Mouse (Mus musculus): Measurements from ENCODE around the gene Hgd. TPM values are rescaled to one million over a fixed set of nuclear protein-coding genes. Genes with fewer than 3 reads are reported as not detected.

Gene Hgd
- under 1 TPM in 1 of 2 experiments, not detected in 1; 0.12 TPM for total RNA-seq (2021)
- long read RNA-seq, experiment 1: 0 reads
- long read RNA-seq, experiment 2: 0 reads

DNA sequence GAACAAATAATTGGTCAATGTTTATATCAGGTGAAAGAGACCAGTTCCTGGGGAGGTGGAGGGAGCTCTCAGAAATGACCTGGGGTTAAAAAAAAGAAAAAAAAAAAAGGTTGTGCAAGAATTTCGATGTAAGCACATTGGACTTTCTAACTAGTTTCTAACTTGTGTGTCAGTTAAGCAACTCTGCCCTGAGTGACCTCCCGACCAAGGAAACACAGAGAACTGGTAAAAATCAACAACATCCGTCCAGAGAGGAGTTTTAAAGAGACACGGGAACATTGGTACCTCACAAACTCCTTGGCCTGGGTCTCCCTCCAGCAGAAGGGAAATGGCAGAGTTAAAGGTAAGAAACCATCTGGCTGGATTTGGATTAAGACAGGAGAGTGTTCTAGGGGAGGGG lies at the start of gene Hgd:
Hgd (plus strand) TSS at position 160 of the 400 bp plus-strand sequence.
- intact Hi-C loops (cut with DNase I): no loop called here
- DNase-seq: no peak

DNA sequence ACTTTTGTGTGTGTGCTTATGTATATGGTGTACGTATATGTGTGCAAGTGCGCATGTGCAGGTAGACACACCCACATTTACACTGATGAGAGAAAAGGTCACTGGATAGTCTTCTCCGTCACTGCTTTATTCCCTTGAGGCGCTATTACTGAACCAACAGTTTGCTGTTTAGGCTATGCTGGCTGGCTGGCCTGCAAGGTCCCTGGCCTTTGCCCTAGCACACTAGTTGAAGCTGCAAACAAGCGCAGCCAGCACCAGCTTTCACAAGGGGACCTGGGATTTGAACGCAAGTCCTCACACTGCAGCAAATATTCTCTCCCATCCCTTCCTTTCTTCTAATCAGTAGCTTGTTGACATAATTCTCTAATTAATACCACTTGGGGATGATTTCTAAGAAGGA lies 49.8 kb upstream of the Hgd start:
- intact Hi-C loops (cut with DNase I): no loop called here
- no peak for DNase-seq

DNA sequence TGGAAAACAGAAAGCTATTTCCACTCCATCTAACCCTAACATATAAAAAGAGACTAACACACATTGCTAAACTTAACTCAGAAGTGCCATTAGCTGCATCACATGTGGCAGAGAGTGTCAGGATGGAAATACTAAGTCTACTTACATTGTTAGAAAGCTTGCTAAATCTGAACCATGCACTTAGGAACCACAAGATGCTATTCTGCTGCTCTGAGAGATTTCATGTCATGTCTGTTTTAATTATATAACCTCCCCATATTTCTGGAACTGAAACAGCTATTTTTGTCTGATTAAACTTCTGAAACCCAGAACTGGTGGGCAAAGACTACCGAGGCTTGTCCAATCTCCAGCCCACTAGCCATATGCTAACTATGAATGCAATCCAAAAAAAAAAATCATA lies 47.9 kb upstream of the Hgd start:
- intact Hi-C loops (cut with DNase I): no loop called here
- DNase-seq: no peak

DNA sequence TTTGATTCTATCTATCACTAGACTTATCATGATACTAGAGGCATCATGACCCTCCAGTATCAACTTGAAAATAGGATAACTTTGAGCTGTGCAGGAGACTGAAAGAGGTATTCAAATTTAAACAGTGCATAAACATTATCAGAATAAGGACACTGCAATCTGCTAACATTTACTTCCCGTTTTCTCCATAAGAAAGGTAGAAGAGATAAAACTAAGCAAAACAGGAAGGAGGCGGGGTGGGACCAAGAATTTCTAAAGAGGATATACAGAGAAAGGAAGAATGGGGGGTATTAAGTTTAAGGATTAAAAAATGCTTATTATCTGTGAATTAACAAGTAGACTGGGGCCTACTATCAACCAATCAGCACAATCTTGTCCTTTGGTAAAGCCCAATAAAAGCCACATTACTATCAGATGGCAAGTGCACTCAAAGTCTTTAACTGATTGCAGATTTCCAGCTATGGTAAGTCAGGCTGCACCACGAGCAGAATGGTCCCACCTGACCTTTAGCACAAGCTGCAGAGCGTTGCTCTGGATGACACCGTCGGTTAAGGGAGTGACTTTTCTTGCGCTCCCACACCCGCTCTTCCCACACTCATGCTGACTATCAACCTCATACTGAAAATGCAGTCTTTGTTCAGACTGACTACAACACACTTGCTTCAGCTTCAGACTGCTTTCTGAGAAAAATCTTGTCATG lies 46.4 kb upstream of the Hgd start:
- intact Hi-C loops (cut with DNase I): no loop called here
- no peak for DNase-seq

DNA sequence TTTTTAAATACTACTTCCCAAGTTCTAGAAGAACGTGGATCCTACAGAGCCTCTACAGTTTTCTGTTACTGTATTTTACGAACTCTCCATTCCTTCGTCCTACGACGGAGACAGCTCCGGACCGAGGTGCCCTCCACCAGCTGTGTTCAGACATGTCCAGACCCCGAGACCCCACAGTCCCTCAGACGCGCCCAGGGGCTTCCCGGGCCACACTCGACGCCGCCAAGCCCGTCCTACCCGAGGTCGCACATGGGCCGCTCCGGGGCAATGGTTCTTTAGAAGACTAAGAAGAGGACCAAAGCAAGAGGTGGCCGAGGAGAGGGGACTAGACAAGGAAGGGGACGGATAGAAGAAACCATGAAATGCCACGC lies 40.7 kb upstream of the Hgd start:
- intact Hi-C loops (cut with DNase I): no loop called here
- no peak for DNase-seq

DNA sequence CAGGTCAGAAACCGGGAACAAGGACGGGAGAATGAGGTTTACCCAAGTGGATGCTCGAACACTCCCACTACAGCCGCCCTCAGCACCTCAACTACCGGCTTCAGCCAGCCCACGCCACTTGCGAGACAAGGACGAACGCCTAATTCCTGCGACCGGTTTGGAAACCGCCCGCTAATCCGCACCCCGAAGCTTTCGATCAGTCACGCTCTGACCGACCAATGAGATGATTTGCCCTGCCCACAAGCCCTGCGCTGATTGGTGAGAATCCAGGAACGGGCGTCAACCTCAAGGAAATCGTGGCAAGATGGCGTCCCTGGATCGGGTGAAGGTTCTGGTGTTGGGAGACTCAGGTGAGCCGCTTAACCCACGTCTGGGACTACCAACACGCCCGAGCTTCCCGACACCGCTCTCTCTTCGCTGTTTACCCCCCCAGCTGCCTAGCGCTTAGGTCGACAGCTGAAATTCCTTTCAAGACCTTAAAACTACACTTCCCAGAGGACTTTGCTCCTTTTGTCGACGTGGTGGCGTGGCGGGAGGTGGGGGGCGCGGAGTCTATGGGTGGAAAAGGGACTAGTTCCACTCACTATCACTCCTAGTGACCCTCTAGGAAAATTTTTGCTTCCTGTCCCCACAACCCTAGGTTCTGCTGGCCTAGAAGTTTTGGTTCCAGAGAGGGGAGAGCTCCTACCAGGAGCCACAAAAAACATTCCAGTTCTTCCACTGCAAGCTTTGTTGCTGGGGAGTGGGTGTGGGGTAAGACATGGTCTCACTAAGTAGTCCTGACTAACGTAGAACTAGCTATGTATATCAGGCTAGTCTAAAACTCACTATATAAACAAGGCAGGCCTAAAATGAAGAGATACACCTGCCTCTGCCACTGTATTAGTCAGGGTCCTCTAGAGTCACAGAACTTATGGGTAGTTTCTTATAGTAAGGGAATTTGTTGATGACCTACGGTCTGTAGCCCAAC lies 40.1 kb upstream of the Hgd start, which contains the start of the genes Gtf2e1 and Rabl3:
Gtf2e1 (minus strand) TSS at position 179 of the 970 bp plus-strand sequence.
Rabl3 (plus strand) TSS at position 275 of the 970 bp plus-strand sequence.
- intact Hi-C loops (cut with DNase I): loop anchor here (5.0 to 10.0 kb wide), 2 partner anchors 112 to 405 kb away; partner anchors contain the start of gene Ndufb4

DNA sequence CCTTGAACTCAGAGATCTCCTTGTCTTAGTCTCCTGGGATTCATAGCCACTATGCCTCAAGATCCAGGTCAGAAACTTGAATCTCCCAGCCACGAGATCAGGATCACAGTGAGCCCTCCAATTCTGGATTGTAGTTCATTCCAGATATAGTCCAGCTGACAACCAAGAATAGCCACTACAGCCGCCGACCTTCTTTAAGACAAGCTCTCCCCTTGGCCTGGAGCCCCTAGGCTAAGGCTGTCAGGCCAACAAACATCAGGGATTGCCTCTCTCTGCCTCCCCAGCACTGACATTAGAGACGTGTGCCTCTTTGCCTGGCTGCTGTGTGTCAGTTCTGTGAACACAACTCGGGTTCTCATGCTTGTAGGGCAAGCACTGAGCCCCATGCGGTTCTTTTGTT lies 39.2 kb upstream of the Hgd start:
- intact Hi-C loops (cut with DNase I): loop anchor here (5.0 to 10.0 kb wide), 2 partner anchors 112 to 404 kb away; partner anchors contain the start of gene Ndufb4
- DNase-seq: no peak

More for the DNA sequence above, 40.1 kb upstream of the Hgd start, which contains the start of the genes Gtf2e1 and Rabl3:
- DNase-seq: peak; percentile 95 to 97

DNA sequence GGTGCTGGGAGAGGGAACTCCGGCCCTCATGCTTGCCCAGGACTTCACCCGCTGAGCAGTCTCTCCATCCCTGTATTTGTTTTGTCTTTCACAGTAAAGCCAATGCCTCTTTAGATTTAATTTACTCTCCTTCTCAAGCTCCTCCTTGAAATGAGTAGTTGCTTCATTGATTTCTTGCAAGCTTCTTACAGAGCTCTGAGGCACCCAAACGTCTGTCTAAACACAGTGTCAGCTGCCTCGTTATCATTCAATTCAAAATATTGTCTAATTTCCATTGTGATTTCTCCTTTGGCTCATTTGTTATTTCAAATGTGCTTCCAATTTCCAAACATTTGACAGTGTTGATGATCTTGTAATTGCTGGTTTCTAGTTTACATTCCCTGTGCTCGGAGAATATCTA lies 33.6 kb upstream of the Hgd start:
- no peak for DNase-seq
- intact Hi-C loops (cut with DNase I): loop anchor here (10.0 kb wide), 1 partner anchor 398 kb away; no protein-coding TSS in a partner anchor

DNA sequence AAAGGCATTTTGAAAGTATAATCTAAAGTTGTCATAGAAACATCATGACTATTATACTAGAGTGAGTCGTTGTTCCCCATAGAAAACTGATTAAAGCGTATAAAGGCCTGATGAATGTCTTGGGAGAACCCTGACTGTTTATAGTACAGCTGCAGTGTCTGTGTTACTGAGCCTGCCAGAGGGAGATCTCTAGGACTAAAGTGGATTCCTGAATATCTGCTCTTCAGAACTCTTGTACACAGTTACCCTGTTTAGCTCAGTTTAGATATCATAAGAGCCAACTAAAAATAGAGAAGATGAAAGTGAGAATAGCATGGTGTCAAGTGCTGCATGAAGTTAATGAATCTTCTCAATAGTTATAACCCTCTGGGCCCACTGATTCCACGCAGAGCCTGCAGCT lies 29.7 kb upstream of the Hgd start:
- DNase-seq: no peak
- intact Hi-C loops (cut with DNase I): no loop called here

DNA sequence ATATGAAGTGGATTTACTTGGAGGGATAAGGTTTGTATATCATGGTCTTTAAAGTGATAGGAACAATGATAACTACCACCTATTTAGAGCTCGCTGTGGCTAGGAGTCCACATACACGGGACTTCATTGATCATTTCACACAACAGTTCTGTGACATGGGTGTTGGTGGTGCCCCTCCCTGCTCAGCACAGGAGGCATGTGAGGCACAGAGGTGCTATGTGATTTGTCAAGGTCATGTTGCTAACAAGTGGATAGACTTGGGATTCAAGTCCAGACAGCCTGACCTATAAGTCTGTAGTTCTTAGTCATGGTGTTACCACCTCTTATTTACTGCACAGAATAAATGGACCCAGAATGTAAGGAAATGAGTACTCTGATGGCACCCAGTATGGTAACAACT lies 29.0 kb upstream of the Hgd start:
- DNase-seq: no peak
- intact Hi-C loops (cut with DNase I): no loop called here

DNA sequence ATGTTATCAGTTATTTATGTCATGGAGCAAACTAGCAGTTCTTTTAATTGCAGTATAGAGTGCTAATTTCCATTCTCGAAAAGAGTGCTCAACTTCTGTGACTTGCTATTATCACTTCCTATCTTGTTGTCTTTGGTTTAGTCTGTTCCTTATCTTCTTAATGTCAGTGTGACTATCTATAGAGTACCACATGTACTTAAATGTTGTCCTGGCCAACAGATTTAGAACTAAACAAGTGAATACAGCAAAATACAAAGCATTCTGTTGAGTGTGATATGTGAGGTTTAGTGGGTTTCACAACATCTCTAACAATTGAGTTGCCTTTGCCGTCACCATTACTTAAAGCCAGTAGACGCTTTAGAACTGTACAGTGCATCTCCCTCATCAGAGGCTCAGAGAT lies 27.1 kb upstream of the Hgd start:
- no peak for DNase-seq
- intact Hi-C loops (cut with DNase I): no loop called here

DNA sequence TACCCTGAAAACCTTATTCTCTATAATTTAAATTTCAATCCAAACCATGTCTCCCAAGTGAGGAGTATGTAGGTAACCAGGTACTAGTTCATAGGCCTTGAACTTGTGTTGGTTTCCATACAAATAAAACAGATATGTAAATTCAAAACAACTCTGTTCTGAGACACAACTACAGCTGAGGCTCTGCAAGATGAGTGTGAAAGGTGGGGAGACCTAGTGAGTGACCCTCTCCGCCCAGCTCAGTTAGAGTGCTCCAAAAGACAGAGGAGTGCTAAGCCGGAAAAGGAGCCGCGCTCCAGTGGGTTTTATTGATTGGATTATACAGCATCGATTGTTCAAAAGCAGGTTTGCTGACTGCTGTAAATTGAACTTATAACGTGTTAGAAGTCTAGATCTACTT lies 17.5 kb upstream of the Hgd start:
- DNase-seq: no peak
- intact Hi-C loops (cut with DNase I): no loop called here

DNA sequence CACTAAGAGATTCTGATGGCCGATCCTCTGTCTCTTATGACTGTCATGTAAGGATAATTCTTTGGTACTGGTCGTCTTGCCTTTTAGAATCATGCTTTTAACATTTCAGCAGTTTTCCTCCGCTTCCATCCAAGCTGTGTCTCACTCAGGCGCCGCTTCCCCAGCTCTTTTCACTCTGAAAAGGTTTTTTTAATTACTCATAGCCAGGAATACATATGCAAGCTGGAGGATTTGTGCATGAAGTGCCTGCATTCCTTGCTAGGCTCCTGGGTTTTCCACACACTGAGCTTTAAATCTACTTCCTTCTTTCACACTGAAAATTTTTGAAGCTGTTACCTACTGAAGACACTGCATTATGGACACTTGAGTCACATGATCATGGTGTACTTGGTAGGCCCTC lies 17.0 kb upstream of the Hgd start:
- intact Hi-C loops (cut with DNase I): no loop called here
- DNase-seq: no peak

DNA sequence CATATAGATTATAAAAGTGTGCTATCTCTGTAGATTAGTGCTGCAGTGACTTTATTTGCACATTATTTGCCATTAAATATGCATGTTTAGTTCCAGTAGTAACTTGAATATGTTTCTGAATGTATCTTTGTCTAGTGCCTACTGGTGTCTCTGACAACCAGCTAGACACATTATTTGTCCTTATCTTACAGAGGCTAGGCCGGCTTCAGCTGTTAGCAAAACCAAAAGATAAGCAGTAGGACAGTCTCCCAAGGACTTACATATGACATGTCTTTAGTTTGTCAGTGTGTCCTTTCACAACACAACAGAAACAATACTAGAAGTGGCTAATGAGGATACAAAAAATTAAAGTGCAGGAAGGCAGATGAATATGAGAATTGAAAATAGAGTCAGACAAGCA lies 14.8 kb upstream of the Hgd start:
- DNase-seq: no peak
- intact Hi-C loops (cut with DNase I): no loop called here

DNA sequence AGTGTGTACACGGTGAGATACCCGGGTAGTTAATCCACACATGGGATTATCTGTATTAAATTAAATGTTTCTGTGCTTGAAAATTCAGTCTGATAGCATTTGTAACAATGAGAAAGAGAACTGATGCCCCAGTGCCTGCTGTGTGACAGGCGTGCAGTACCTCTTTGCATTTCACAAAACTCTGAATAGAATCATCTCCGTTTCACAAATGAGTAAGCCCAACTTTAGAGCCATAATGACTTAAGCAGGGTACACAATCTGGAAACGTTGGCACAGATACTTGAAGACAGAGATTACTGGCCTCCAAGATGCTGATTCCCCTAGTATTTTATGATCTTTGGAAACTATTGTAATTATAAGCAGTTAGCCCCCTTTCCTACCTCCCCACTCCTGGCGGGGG lies 13.8 kb upstream of the Hgd start:
- intact Hi-C loops (cut with DNase I): no loop called here

DNA sequence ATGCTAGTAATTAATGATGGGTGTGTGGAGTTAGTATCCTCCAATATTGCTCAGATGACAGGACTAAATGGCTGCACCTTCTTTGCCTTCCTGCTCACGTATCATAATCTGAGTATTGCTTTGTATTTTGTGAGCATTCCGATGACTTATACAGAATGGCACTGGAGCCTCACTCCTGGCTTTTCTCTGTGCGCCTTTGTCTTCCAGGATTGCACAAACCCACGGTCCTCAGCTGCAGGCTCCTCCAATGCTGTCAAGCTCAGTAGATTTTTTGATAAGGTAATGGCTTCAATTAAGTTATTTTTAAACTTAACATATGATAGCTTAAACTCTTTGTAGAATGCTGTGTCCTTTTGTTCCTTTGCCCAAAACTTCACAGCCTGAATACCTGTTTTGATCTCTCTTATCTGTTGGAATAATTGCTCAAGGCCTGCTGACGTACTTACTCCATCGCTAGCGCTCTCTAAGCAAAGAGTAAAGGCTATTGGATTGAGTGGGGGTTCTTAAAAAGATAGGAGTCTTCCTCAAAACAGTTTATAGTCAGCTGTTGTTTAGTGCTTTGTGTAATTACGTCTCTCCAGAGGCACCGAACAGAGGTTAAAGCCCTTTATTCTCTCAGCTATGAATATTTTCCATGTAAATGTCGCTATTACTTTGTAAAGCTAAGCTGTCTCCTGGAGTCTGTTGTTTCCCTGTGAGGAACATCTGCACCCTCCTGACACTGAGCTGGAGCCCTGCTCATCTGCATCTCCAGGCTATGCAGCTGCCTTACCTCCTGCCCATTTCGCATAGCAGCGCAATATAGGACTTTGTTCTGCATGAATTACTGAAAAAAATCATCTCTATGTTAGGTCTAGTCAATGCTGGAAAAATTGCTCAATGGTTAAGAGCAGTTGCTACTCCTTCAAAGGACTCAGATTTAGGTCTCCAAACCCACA lies 12.6 kb upstream of the Hgd start:
- no peak for DNase-seq
- intact Hi-C loops (cut with DNase I): no loop called here

More for the DNA sequence above, 13.8 kb upstream of the Hgd start:
- DNase-seq: no peak

DNA sequence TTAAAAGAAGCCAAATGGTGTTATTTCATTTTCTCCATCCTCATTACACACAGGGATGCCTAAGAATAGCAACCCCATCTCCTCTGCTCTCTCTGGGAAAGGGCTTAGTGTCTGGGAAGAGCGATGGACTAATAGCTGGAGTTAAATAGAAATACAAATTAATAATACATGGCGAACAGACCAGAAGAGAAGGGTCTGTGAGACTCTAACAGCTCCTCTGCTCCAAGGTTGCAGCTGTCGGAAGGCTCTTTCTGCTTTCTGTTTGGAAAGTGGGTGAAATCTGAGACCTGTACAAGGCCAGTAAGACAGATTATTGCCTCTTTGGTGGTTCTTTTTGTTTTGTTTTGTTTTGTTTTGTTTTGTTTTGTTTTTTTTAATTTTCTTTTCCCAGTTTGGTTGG lies 8.4 kb upstream of the Hgd start:
- intact Hi-C loops (cut with DNase I): no loop called here
- no peak for DNase-seq

DNA sequence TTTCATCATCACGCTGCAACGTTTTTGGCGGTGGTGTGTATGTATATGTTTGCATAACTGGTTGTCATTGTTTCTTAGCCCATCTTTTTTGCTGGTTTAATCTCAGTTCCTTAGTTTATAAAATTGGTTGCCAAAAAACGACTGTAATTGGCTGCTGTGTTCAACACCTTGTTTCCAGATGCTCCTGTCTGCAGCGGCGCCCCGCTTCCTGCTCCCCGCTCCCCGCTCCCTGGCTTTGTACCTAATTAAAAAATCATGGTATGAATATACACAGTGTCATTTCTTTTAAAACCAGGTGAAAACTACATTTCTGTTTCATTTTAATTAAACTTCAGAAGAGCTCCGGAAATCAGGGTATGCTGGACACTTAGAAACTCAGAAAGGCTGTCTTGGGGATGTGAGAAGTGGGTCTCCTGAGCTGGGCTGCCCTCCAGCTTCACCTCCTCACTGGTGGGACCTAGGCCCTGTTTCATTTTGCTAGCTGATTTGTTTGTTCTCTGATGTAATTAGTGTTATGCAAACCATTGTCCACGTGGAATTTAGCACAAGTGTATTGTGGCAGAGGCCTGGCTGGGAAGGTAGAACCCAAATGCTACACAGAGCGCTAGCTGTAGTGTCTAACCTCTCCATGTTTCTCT lies 7.7 kb upstream of the Hgd start:
- no peak for DNase-seq
- intact Hi-C loops (cut with DNase I): no loop called here

DNA sequence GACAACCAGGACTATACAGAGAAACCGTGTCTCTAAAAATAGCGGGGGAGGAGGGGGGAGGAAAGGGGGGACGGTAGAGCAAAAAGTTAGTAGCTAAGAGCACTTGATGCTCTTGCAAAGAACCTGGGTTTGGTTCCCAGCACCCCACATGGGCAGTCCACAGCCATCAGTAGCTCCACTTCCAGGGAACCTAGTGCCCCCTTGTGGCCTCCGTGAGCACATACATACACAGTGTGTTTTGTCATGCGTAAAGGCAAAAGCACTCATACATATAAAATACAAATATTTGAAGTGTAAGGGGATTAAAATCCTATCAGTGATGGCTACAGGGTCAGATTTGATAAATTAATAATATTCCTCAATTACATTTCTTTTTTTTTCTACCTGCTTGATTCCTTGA lies 6.9 kb upstream of the Hgd start:
- no peak for DNase-seq
- intact Hi-C loops (cut with DNase I): no loop called here

DNA sequence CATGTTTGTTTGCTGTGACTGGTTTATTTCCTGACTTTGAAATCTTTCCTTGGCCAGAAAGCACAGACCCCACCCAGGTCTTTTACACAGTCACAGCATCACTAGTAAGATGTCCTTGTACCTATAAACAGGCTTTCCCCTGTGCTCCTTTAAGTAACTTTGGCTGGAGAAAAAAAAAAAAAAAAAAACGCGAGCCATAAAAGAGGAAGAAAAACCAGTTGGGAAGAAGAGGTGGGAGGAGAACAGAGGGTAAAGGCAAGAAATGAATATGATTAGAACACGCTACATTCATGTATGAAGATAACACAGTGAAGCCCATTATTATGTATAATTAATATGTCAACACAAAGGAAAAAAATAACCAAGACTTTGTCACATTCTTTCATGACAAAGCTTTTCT lies 4.6 kb upstream of the Hgd start:
- intact Hi-C loops (cut with DNase I): no loop called here
- DNase-seq: no peak
